Mouse (Mus musculus) midbrain, embryonic 14.5 days (tissue): ENCODE data around the gene Mybphl. TPM values are rescaled to one million over a fixed set of nuclear protein-coding genes. Genes with fewer than 3 reads are reported as not detected.

Source experiments
- ATAC-seq: fragments of 200-750 bp; cut with Nextera tagmentation; 2 replicates; pipeline ENCODE4 v1.8.0; 2017; ENCODE audit warnings: moderate number of reproducible peaks, moderate library complexity; ENCODE audit not compliant: low FRiP score, low TSS enrichment
- DNase-seq: peaks from one replicate; pipeline ENCODE4 v3.0.0-alpha.2; 2015
- H3K27ac ChIP-seq: fragments of 300-500 bp; sonication (generic); replicated peaks from 2 replicates; pipeline ENCODE4 v1.5.1; 2014; ENCODE audit warnings: mild to moderate bottlenecking, low read depth, low read length, moderate library complexity
- H3K27me3 ChIP-seq: fragments of 300-500 bp; sonication (generic); 2 replicates; pipeline ENCODE4 v1.6.1; 2014; ENCODE audit warnings: low read length, control low read depth, mixed read lengths; ENCODE audit not compliant: control insufficient read depth, insufficient read depth
- H3K36me3 ChIP-seq: fragments of 300-500 bp; sonication (generic); 2 replicates; pipeline ENCODE4 v1.6.1; 2014; ENCODE audit warnings: low read length, control low read depth; ENCODE audit not compliant: control insufficient read depth, insufficient read depth
- H3K4me1 ChIP-seq: fragments of 300-500 bp; sonication (generic); 2 replicates; pipeline ENCODE4 v1.6.1; 2014; ENCODE audit warnings: mild to moderate bottlenecking, antibody characterized with exemption, low read length, control low read depth; ENCODE audit not compliant: control insufficient read depth, insufficient read depth
- H3K4me2 ChIP-seq: fragments of 300-500 bp; sonication (generic); 2 replicates; pipeline ENCODE4 v1.6.1; 2014; ENCODE audit warnings: mild to moderate bottlenecking, low read length, moderate library complexity
- H3K4me3 ChIP-seq: fragments of 300-500 bp; sonication (generic); replicated peaks from 2 replicates; pipeline ENCODE4 v1.5.1; 2014; ENCODE audit warnings: low read depth, low read length
- H3K9ac ChIP-seq: fragments of 300-500 bp; sonication (generic); replicated peaks from 2 replicates; pipeline ENCODE4 v1.6.1; 2014; ENCODE audit warnings: mild to moderate bottlenecking, low read length, moderate library complexity
- H3K9me3 ChIP-seq: fragments of 300-500 bp; sonication (generic); 2 replicates; pipeline ENCODE4 v1.6.1; 2016; ENCODE audit warnings: low read length, control low read depth, mixed read lengths; ENCODE audit not compliant: control insufficient read depth
- WGBS: fragments of 180-500 bp; shearing (Covaris S2); extraction: QIAGEN DNeasy Blood & Tissue Kit; methylation state at CpG from one replicate; pipeline ENCODE4 v1.1.7; 2014; 5-methylcytosine and 5-hydroxymethylcytosine counted together
- polyA plus RNA-seq: library from polyadenylated mRNA; unstranded; fragments of >200 nt; fragmentation: Nextera tagmentation; extraction: Ambion mirVana; gene quantifications from 2 replicates; pipeline ENCODE4 v1.2.1, GENCODE M21; 2014

The Mybphl gene
- polyA plus RNA-seq, result not detected in 2 replicates

GRCm38 (mm10) chr3:108364270-108364995 is at the start of gene Mybphl:
TSS of gene Mybphl (plus strand) at chr3:108364911.
- WGBS, result 78% methylated on average over 9 of the region's 9 CpGs
- no peaks in the 10 kb centered on the region for H3K27me3 ChIP-seq
- H3K27ac ChIP-seq, result no peak within 1 kb of the TSS
- no peak within 1 kb of the TSS for H3K4me2 ChIP-seq
- no peak for ATAC-seq
- no peak for DNase-seq
- no peak within 1 kb of the TSS for H3K9ac ChIP-seq
- no peak within 1 kb of the TSS for H3K4me3 ChIP-seq
- peaks cover 6% of the 10 kb centered on the region for H3K36me3 ChIP-seq
- no peaks in the 10 kb centered on the region for H3K9me3 ChIP-seq
- H3K4me1 ChIP-seq, result peaks cover 4% of the 10 kb centered on the region; the same call in 1 of the 2 replicates

- ATAC-seq (no peak), DNase-seq (no peak)
- Histone ChIP-seq H3K4me2 (no peak overlapping the region), H3K9me3 (no peaks in the 10 kb centered on the region), H3K36me3 (0 out of 2 replicates have a peak, but pooled peaks cover 5% of the 10 kb centered on the region), H3K4me1 (no peaks in the 10 kb centered on the region), H3K27me3 (no peaks in the 10 kb centered on the region), H3K27ac (no peak overlapping the region), H3K9ac (no peak overlapping the region), H3K4me3 (no peak overlapping the region)
- WGBS, result 71% methylated on average over 2 of the region's 2 CpGs
These were observed 46.2 kb upstream of the Mybphl start for GRCm38 (mm10) chr3:108318517-108318916.

- H3K27me3 ChIP-seq, result no peaks in the 10 kb centered on the region
- H3K27ac ChIP-seq, result no peak overlapping the region
- H3K4me3 ChIP-seq, result no peak overlapping the region
- no peak overlapping the region for H3K4me2 ChIP-seq
- no peak overlapping the region for H3K9ac ChIP-seq
- no peaks in the 10 kb centered on the region for H3K9me3 ChIP-seq
- DNase-seq (no peak), ATAC-seq (no peak)
- H3K36me3 ChIP-seq, result peaks cover 22% of the 10 kb centered on the region
- H3K4me1 ChIP-seq, result no peaks in the 10 kb centered on the region
- 81% methylated on average over 4 of the region's 4 CpGs for WGBS
These were observed 43.0 kb upstream of the Mybphl start for GRCm38 (mm10) chr3:108321671-108322070.

- WGBS, result 94% methylated on average over 4 of the region's 4 CpGs
- no peak for DNase-seq
- H3K36me3 ChIP-seq, result peaks cover 25% of the 10 kb centered on the region
- no peaks in the 10 kb centered on the region for H3K9me3 ChIP-seq
- no peak overlapping the region for H3K4me2 ChIP-seq
- H3K27me3 ChIP-seq, result no peaks in the 10 kb centered on the region
- H3K27ac ChIP-seq, result no peak overlapping the region
- no peak overlapping the region for H3K9ac ChIP-seq
- ATAC-seq, result no peak
- no peaks in the 10 kb centered on the region for H3K4me1 ChIP-seq
- no peak overlapping the region for H3K4me3 ChIP-seq
These were observed 42.6 kb upstream of the Mybphl start for GRCm38 (mm10) chr3:108322136-108322535.

GRCm38 (mm10) chr3:108322962-108323361 is 41.7 kb upstream of the Mybphl start:
- no peak overlapping the region for H3K27ac ChIP-seq
- ATAC-seq (no peak), DNase-seq (no peak)
- no peaks in the 10 kb centered on the region for H3K4me1 ChIP-seq
- no peak overlapping the region for H3K4me3 ChIP-seq
- WGBS, result 90% methylated on average over 3 of the region's 3 CpGs
- H3K36me3 ChIP-seq, result peaks cover 33% of the 10 kb centered on the region
- no peaks in the 10 kb centered on the region for H3K27me3 ChIP-seq
- no peaks in the 10 kb centered on the region for H3K9me3 ChIP-seq
- no peak overlapping the region for H3K4me2 ChIP-seq
- H3K9ac ChIP-seq, result no peak overlapping the region

- Histone ChIP-seq H3K4me1 (no peaks in the 10 kb centered on the region), H3K9ac (no peak overlapping the region), H3K36me3 (peaks cover 45% of the 10 kb centered on the region), H3K27ac (no peak overlapping the region), H3K27me3 (no peaks in the 10 kb centered on the region), H3K9me3 (no peaks in the 10 kb centered on the region), H3K4me2 (no peak overlapping the region), H3K4me3 (no peak overlapping the region)
- WGBS, result 73% methylated on average over 4 of the region's 4 CpGs
- no peak for ATAC-seq
- DNase-seq, result no peak
These were observed 39.9 kb upstream of the Mybphl start for GRCm38 (mm10) chr3:108324837-108325236.

GRCm38 (mm10) chr3:108325521-108325920 is 39.2 kb upstream of the Mybphl start:
- Histone ChIP-seq H3K36me3 (peaks cover 49% of the 10 kb centered on the region), H3K4me1 (no peaks in the 10 kb centered on the region), H3K4me2 (no peak overlapping the region), H3K9ac (no peak overlapping the region), H3K4me3 (no peak overlapping the region), H3K27ac (no peak overlapping the region), H3K27me3 (no peaks in the 10 kb centered on the region), H3K9me3 (no peaks in the 10 kb centered on the region)
- 94% methylated on average over 9 of the region's 9 CpGs for WGBS
- no peak for ATAC-seq
- no peak for DNase-seq

GRCm38 (mm10) chr3:108327275-108327674 is 37.4 kb upstream of the Mybphl start:
- no peaks in the 10 kb centered on the region for H3K27me3 ChIP-seq
- peaks cover 62% of the 10 kb centered on the region for H3K36me3 ChIP-seq
- DNase-seq, result no peak
- ATAC-seq, result no peak
- no peak overlapping the region for H3K9ac ChIP-seq
- H3K4me2 ChIP-seq, result no peak overlapping the region
- 95% methylated on average over 8 of the region's 8 CpGs for WGBS
- H3K4me3 ChIP-seq, result no peak overlapping the region
- H3K27ac ChIP-seq, result no peak overlapping the region
- no peaks in the 10 kb centered on the region for H3K4me1 ChIP-seq
- no peaks in the 10 kb centered on the region for H3K9me3 ChIP-seq

GRCm38 (mm10) chr3:108327916-108328315 is 36.8 kb upstream of the Mybphl start:
- WGBS, result 87% methylated on average over 3 of the region's 3 CpGs
- ATAC-seq (no peak), DNase-seq (no peak)
- Histone ChIP-seq H3K4me3 (no peak overlapping the region), H3K4me1 (no peaks in the 10 kb centered on the region), H3K4me2 (no peak overlapping the region), H3K27me3 (no peaks in the 10 kb centered on the region), H3K9ac (no peak overlapping the region), H3K27ac (no peak overlapping the region), H3K9me3 (no peaks in the 10 kb centered on the region), H3K36me3 (peaks cover 69% of the 10 kb centered on the region)
